Mouse (Mus musculus): ENCODE measurements around the gene Rnf130. TPM values are rescaled to one million over a fixed set of nuclear protein-coding genes. Genes with fewer than 3 reads are reported as not detected.
A peak's percentile ranks its signal among the peaks of the same experiment; 100 is the strongest.

Gene Rnf130
- polyA plus RNA-seq, 1 experiment from 2014 or later = 43.5 TPM

GRCm38 (mm10) chr11:50026521-50027090 is 1.5 kb downstream of the Rnf130 start:
- Histone ChIP-seq H3K4me2 (replicated peaks; ENCODE audit: low read depth, low read length) (peak overlapping the region; percentile 87), H3K9me3 (ENCODE audit: control insufficient read depth, low read depth, low read length) (no peaks in the 10 kb centered on the region), H3K4me3 (ENCODE audit: low read depth, low read length) (peak overlapping the region; percentile 95), H3K4me1 (ENCODE audit: control insufficient read depth, insufficient read depth, low read length) (0 out of 2 replicates have a peak, but pooled peaks cover 5% of the 10 kb centered on the region), H3K27ac (ENCODE audit: low read length) (no peak overlapping the region), H3K9ac (replicated peaks; ENCODE audit: low read depth, low read length) (peak overlapping the region; percentile 92; the same call in 1 of the 2 replicates), H3K27me3 (ENCODE audit: control insufficient read depth, insufficient read depth, low read length) (no peaks in the 10 kb centered on the region), H3K36me3 (ENCODE audit: control insufficient read depth, insufficient read depth, low read length) (no peaks in the 10 kb centered on the region)
- ATAC-seq (ENCODE audit: insufficient number of reproducible peaks, insufficient read depth, low FRiP score, low read depth) = no peak
- 35% methylated on average over 3 of the region's 3 CpGs for WGBS

- no peak for ATAC-seq (ENCODE audit: insufficient number of reproducible peaks, insufficient read depth, low FRiP score, low read depth)
- no peak overlapping the region for H3K4me2 ChIP-seq (replicated peaks; ENCODE audit: low read depth, low read length)
- no peaks in the 10 kb centered on the region for H3K27me3 ChIP-seq (ENCODE audit: control insufficient read depth, insufficient read depth, low read length)
- no peak overlapping the region for H3K27ac ChIP-seq (ENCODE audit: low read length)
- H3K9me3 ChIP-seq (ENCODE audit: control insufficient read depth, low read depth, low read length) = no peaks in the 10 kb centered on the region
- H3K36me3 ChIP-seq (ENCODE audit: control insufficient read depth, insufficient read depth, low read length) = no peaks in the 10 kb centered on the region
- no peak overlapping the region for H3K9ac ChIP-seq (replicated peaks; ENCODE audit: low read depth, low read length)
- 0 out of 2 replicates have a peak, but pooled peaks cover 5% of the 10 kb centered on the region for H3K4me1 ChIP-seq (ENCODE audit: control insufficient read depth, insufficient read depth, low read length)
- H3K4me3 ChIP-seq (ENCODE audit: low read depth, low read length) = no peak overlapping the region
Observed at GRCm38 (mm10) chr11:50028416-50028815, 3.3 kb downstream of the Rnf130 start.

GRCm38 (mm10) chr11:50034155-50034554 is 9.0 kb downstream of the Rnf130 start:
- Histone ChIP-seq H3K27me3 (ENCODE audit: control insufficient read depth, insufficient read depth, low read length) (no peaks in the 10 kb centered on the region), H3K4me1 (ENCODE audit: control insufficient read depth, insufficient read depth, low read length) (no peaks in the 10 kb centered on the region), H3K27ac (ENCODE audit: low read length) (no peak overlapping the region), H3K9ac (replicated peaks; ENCODE audit: low read depth, low read length) (no peak overlapping the region), H3K4me2 (replicated peaks; ENCODE audit: low read depth, low read length) (no peak overlapping the region), H3K9me3 (ENCODE audit: control insufficient read depth, low read depth, low read length) (no peaks in the 10 kb centered on the region), H3K4me3 (ENCODE audit: low read depth, low read length) (no peak overlapping the region), H3K36me3 (ENCODE audit: control insufficient read depth, insufficient read depth, low read length) (no peaks in the 10 kb centered on the region)
- no peak for ATAC-seq (ENCODE audit: insufficient number of reproducible peaks, insufficient read depth, low FRiP score, low read depth)

GRCm38 (mm10) chr11:50035726-50036125 is 10.6 kb downstream of the Rnf130 start:
- no peak overlapping the region for H3K4me2 ChIP-seq (replicated peaks; ENCODE audit: low read depth, low read length)
- WGBS = 77% methylated on average over 3 of the region's 3 CpGs
- no peaks in the 10 kb centered on the region for H3K27me3 ChIP-seq (ENCODE audit: control insufficient read depth, insufficient read depth, low read length)
- no peak overlapping the region for H3K4me3 ChIP-seq (ENCODE audit: low read depth, low read length)
- no peaks in the 10 kb centered on the region for H3K4me1 ChIP-seq (ENCODE audit: control insufficient read depth, insufficient read depth, low read length)
- no peak for ATAC-seq (ENCODE audit: insufficient number of reproducible peaks, insufficient read depth, low FRiP score, low read depth)
- no peaks in the 10 kb centered on the region for H3K9me3 ChIP-seq (ENCODE audit: control insufficient read depth, low read depth, low read length)
- H3K9ac ChIP-seq (replicated peaks; ENCODE audit: low read depth, low read length) = no peak overlapping the region
- H3K36me3 ChIP-seq (ENCODE audit: control insufficient read depth, insufficient read depth, low read length) = no peaks in the 10 kb centered on the region
- no peak overlapping the region for H3K27ac ChIP-seq (ENCODE audit: low read length)

GRCm38 (mm10) chr11:50036781-50037460 is 11.8 kb downstream of the Rnf130 start:
- WGBS = 90% methylated on average over 4 of the region's 4 CpGs
- Histone ChIP-seq H3K27me3 (ENCODE audit: control insufficient read depth, insufficient read depth, low read length) (no peaks in the 10 kb centered on the region), H3K4me3 (ENCODE audit: low read depth, low read length) (no peak overlapping the region), H3K4me2 (replicated peaks; ENCODE audit: low read depth, low read length) (no peak overlapping the region), H3K36me3 (ENCODE audit: control insufficient read depth, insufficient read depth, low read length) (no peaks in the 10 kb centered on the region), H3K4me1 (ENCODE audit: control insufficient read depth, insufficient read depth, low read length) (no peaks in the 10 kb centered on the region), H3K9ac (replicated peaks; ENCODE audit: low read depth, low read length) (no peak overlapping the region), H3K9me3 (ENCODE audit: control insufficient read depth, low read depth, low read length) (no peaks in the 10 kb centered on the region), H3K27ac (ENCODE audit: low read length) (no peak overlapping the region)
- no peak for ATAC-seq (ENCODE audit: insufficient number of reproducible peaks, insufficient read depth, low FRiP score, low read depth)

- H3K36me3 ChIP-seq (ENCODE audit: control insufficient read depth, insufficient read depth, low read length) = no peaks in the 10 kb centered on the region
- H3K9me3 ChIP-seq (ENCODE audit: control insufficient read depth, low read depth, low read length) = no peaks in the 10 kb centered on the region
- no peaks in the 10 kb centered on the region for H3K4me1 ChIP-seq (ENCODE audit: control insufficient read depth, insufficient read depth, low read length)
- WGBS = 65% methylated on average over 1 of the region's 1 CpGs
- H3K4me3 ChIP-seq (ENCODE audit: low read depth, low read length) = no peak overlapping the region
- no peak overlapping the region for H3K9ac ChIP-seq (replicated peaks; ENCODE audit: low read depth, low read length)
- H3K4me2 ChIP-seq (replicated peaks; ENCODE audit: low read depth, low read length) = no peak overlapping the region
- ATAC-seq (ENCODE audit: insufficient number of reproducible peaks, insufficient read depth, low FRiP score, low read depth) = no peak
- no peaks in the 10 kb centered on the region for H3K27me3 ChIP-seq (ENCODE audit: control insufficient read depth, insufficient read depth, low read length)
- H3K27ac ChIP-seq (ENCODE audit: low read length) = no peak overlapping the region
Observed at GRCm38 (mm10) chr11:50038757-50039156, 13.6 kb downstream of the Rnf130 start.

GRCm38 (mm10) chr11:50041148-50041547 is 16.0 kb downstream of the Rnf130 start:
- WGBS = 76% methylated on average over 3 of the region's 3 CpGs
- Histone ChIP-seq H3K4me1 (ENCODE audit: control insufficient read depth, insufficient read depth, low read length) (no peaks in the 10 kb centered on the region), H3K4me3 (ENCODE audit: low read depth, low read length) (no peak overlapping the region)

GRCm38 (mm10) chr11:50042345-50042997 is 17.3 kb downstream of the Rnf130 start:
- no peak for ATAC-seq (ENCODE audit: insufficient number of reproducible peaks, insufficient read depth, low FRiP score, low read depth)
- no peak overlapping the region for H3K4me3 ChIP-seq (ENCODE audit: low read depth, low read length)
- WGBS = 78% methylated on average over 4 of the region's 4 CpGs
- no peak overlapping the region for H3K27ac ChIP-seq (ENCODE audit: low read length)
- no peaks in the 10 kb centered on the region for H3K36me3 ChIP-seq (ENCODE audit: control insufficient read depth, insufficient read depth, low read length)
- no peaks in the 10 kb centered on the region for H3K27me3 ChIP-seq (ENCODE audit: control insufficient read depth, insufficient read depth, low read length)
- H3K4me2 ChIP-seq (replicated peaks; ENCODE audit: low read depth, low read length) = no peak overlapping the region
- H3K9me3 ChIP-seq (ENCODE audit: control insufficient read depth, low read depth, low read length) = no peaks in the 10 kb centered on the region
- no peak overlapping the region for H3K9ac ChIP-seq (replicated peaks; ENCODE audit: low read depth, low read length)
- no peaks in the 10 kb centered on the region for H3K4me1 ChIP-seq (ENCODE audit: control insufficient read depth, insufficient read depth, low read length)

More at GRCm38 (mm10) chr11:50041148-50041547, 16.0 kb downstream of the Rnf130 start:
- Histone ChIP-seq H3K4me2 (replicated peaks; ENCODE audit: low read depth, low read length) (no peak overlapping the region), H3K9me3 (ENCODE audit: control insufficient read depth, low read depth, low read length) (no peaks in the 10 kb centered on the region), H3K9ac (replicated peaks; ENCODE audit: low read depth, low read length) (no peak overlapping the region), H3K27ac (ENCODE audit: low read length) (no peak overlapping the region), H3K27me3 (ENCODE audit: control insufficient read depth, insufficient read depth, low read length) (no peaks in the 10 kb centered on the region), H3K36me3 (ENCODE audit: control insufficient read depth, insufficient read depth, low read length) (no peaks in the 10 kb centered on the region)
- no peak for ATAC-seq (ENCODE audit: insufficient number of reproducible peaks, insufficient read depth, low FRiP score, low read depth)
